Mouse (Mus musculus) bone marrow, adult 2 months (tissue): ENCODE measurements around the gene Mcm5. TPM values are rescaled to one million over a fixed set of nuclear protein-coding genes. Genes with fewer than 3 reads are reported as not detected.

Source experiments
- H3K27ac ChIP-seq: fragments of 200-500 bp; 2 replicates; pipeline ENCODE4 v1.5.1; 2012; ENCODE audit warnings: low read depth, mild to moderate bottlenecking, control low read depth, inconsistent platforms, low read length; ENCODE audit not compliant: control insufficient read depth, poor library complexity, insufficient read depth
- H3K4me1 ChIP-seq: fragments of 200-500 bp; 2 replicates; pipeline ENCODE4 v1.6.1; 2011; ENCODE audit warnings: low read length; ENCODE audit not compliant: control insufficient read depth, insufficient read depth
- H3K4me3 ChIP-seq: fragments of 200-500 bp; replicated peaks from 2 replicates; pipeline ENCODE3; 2011; ENCODE audit warnings: mild to moderate bottlenecking, low read depth, low read length, control low read depth; ENCODE audit not compliant: control insufficient read depth
- CTCF ChIP-seq: fragments of 200-500 bp; IDR thresholded peaks from 2 replicates; pipeline ENCODE4 v1.5.1; 2011; ENCODE audit warnings: low read length, control low read depth; ENCODE audit not compliant: control insufficient read depth, insufficient read depth
- POLR2A ChIP-seq: fragments of 200-500 bp; IDR thresholded peaks from 2 replicates; pipeline ENCODE4 v1.6.1; 2011; ENCODE audit warnings: low read depth, mild to moderate bottlenecking, control low read depth, low read length, borderline replicate concordance; ENCODE audit not compliant: control insufficient read depth
- WGBS: fragments of 180-500 bp; shearing (Covaris S2); methylation state at CpG from one replicate; pipeline ENCODE4 v1.1.7; 2018; 5-methylcytosine and 5-hydroxymethylcytosine counted together
- polyA plus RNA-seq: library from polyadenylated mRNA; stranded (reverse); fragments of >200 nt; gene quantifications from 2 replicates; pipeline ENCODE4 v1.2.4, GENCODE M21; 2011; ENCODE audit warnings: low replicate concordance; ENCODE audit not compliant: missing spikeins, insufficient read depth, insufficient read length

Gene Mcm5
- polyA plus RNA-seq, 1 experiment: 116 TPM

DNA sequence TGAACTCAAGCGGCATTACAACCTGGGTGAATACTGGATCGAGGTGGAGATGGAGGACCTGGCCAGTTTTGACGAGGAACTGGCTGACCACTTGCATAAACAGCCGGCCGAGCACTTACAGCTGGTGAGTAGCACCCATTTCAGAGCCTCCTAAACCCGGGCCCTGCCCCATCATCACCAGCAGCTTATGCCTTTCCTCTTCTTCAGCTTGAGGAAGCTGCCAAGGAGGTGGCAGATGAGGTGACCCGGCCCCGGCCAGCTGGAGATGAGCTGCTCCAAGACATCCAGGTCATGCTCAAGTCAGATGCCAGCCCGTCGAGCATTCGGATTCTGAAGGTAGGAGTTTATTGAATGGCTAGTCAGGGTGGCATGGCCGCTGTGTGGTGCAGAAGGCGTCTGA, 724 bp downstream of the Mcm5 start:
- TF ChIP-seq CTCF (no peak), POLR2A (0 out of 2 replicates have a peak, but pooled peaks have one; percentile 6)
- peaks cover 3% of the 10 kb centered on the region; the same call in 1 of the 2 replicates for H3K4me1 ChIP-seq
- no peak overlapping the region for H3K27ac ChIP-seq
- WGBS: 13% methylated on average over 13 of the region's 13 CpGs
- H3K4me3 ChIP-seq: peak overlapping the region; percentile 91

DNA sequence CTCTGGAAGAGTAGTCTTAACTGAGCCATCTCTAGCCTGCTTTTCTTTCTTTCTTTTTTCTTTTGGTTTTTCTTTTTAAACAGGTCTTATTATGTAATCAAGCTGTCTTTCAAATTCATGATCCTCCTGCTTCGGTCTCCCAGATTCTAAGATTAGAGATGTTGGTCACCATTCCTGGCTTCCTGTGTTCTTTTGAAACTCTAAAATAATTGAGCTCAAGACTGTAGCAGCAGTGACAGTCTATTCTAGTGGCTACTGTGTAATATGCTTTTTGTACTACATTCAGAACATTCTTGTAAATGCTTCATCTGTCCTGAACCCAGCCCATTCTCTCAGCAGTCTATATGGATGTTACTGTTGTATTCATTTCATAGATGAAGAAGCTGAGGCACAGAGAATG, 9.1 kb downstream of the Mcm5 start:
- WGBS: 53% methylated on average over 1 of the region's 1 CpGs
- H3K4me1 ChIP-seq: peaks cover 1% of the 10 kb centered on the region; the same call in 1 of the 2 replicates
- no peak overlapping the region for H3K27ac ChIP-seq
- TF ChIP-seq CTCF (no peak), POLR2A (no peak)
- H3K4me3 ChIP-seq: no peak overlapping the region

DNA sequence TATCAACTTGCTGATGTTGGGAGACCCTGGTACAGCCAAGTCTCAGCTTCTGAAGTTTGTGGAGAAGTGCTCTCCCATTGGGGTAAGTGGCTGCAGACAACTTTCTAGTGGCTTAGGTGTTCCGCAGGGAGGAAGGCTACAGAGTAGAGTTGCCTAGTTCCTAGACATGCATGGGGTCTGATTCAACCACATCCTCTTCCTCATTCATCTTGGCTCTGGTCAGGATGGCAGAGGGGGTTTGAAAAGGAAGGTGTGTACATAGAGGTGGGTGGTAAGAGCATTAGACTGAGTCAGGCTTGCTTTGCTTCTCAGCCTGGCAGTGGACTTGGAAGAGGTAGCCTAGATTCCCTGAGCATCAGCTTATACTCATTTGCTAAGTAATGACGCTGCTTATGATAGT, 9.9 kb downstream of the Mcm5 start:
- Histone ChIP-seq H3K4me1 (peaks cover 1% of the 10 kb centered on the region; the same call in 1 of the 2 replicates), H3K27ac (no peak overlapping the region; the same call in 1 of the 2 replicates), H3K4me3 (no peak overlapping the region)
- 45% methylated on average over 2 of the region's 2 CpGs for WGBS
- TF ChIP-seq CTCF (no peak), POLR2A (no peak)

- no peak for TF ChIP-seq POLR2A
- no peak for TF ChIP-seq CTCF
- WGBS: 32% methylated on average over 2 of the region's 2 CpGs
- Histone ChIP-seq H3K27ac (no peak overlapping the region; the same call in 1 of the 2 replicates), H3K4me3 (no peak overlapping the region), H3K4me1 (peaks cover 1% of the 10 kb centered on the region; the same call in 1 of the 2 replicates)
Observed at GRCm38 (mm10) chr8:75119747-75120146, 10.4 kb downstream of the Mcm5 start.

DNA sequence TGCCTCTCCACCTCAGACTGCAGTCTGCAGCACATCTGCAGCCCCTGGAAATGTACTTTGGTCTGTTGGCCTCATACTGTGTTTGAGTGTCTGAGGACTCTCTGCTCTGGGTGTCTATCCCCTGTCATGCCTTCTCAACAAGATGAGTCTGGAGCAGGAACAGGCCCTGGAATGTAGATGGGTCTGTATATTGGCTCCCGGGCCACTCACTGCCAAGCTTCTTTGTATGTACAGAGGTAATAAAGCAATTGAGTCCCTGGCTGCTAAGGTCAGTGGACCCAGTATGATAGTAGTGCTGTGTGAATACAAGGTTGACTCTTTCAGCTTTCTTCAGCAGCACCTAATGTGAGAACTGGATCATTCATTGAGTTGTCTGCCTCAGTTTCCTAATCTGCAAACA, 18.0 kb downstream of the Mcm5 start:
- WGBS: 92% methylated on average over 1 of the region's 1 CpGs
- Histone ChIP-seq H3K4me3 (no peak overlapping the region), H3K27ac (no peak overlapping the region), H3K4me1 (no peaks in the 10 kb centered on the region)
- no peak for TF ChIP-seq CTCF
- no peak for TF ChIP-seq POLR2A

DNA sequence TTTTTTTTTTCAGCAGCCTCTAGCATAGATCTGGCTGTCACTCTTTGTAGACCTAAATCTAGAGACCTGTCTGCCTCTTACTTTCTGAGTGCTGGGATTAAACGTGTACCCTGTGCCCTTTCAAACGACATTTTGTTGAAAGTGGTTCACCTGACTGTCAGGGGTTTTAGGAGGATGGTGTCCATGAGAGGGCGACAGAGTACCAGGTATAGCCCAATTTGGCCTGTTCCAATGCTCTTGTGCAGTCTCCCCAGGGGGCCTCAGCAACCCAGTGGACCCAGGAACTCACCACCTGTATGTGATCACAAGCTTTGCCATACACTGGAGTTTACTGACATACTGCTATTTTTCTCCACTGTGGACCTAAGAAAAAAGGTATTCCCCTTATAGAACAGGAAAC, 23.1 kb downstream of the Mcm5 start:
- WGBS: 12% methylated on average over 3 of the region's 3 CpGs
- TF ChIP-seq POLR2A (no peak), CTCF (peak; percentile 61)
- Histone ChIP-seq H3K27ac (no peak overlapping the region), H3K4me1 (no peaks in the 10 kb centered on the region), H3K4me3 (no peak overlapping the region)

DNA sequence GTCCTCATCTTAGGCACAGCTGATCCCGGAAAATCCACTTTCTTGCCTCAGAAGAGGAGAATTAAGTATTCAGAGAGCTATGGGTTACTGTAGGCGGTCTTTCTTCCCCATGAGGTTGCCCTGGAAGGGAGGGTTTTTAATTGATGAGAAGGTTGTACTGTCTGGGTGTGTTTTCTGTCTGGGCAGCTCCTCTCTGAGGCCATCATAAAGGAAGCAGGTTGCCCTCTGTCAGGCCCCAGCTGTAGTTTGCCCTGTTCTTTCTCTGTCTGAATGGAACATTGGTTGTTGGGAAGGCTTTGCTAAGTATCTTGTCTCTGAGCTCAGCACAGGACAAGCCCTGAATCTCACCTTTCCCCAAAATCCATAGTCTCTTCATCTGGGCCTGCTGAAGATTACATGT, 24.0 kb downstream of the Mcm5 start:
- H3K4me1 ChIP-seq: no peaks in the 10 kb centered on the region
- WGBS: 89% methylated on average over 2 of the region's 2 CpGs
- H3K4me3 ChIP-seq: no peak overlapping the region
- TF ChIP-seq CTCF (no peak), POLR2A (no peak)
- H3K27ac ChIP-seq: no peak overlapping the region

DNA sequence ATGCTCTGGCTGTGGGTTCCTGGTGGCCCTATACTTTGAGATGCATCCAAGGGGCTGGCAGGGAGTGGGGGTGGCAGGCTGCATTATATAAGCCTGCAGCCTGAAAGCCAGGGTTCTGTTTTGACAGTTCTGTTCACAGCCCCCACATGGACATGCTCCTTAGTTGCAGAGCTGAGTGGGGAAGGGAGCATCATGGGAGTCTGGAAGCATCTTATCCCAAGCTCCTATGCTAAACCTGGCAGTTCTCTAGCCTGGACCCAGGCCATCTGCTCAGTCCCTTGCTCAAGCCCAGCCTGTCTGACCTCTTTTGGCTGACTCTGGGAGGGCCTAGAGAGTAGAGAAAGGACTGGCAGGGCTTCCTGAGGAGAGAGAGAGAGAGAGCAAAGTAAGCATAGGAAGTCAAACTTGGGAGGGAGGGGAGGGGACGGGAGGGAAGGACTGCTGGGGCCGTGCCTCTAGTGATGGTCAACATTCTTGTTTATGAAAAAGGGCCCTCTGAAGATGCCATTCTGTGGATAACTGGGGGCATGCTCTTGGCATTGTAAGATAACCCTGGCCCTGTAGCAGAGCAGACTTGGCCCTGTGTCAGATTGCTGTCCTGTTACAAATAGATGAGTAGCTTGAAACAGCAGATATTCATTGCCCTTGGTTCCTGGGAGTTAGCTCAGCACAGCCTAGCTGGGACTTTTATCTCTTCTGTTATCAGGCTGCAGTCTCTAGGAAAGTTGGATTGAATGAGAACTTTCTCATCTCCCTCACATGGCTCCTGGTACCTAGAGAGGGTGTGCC, 25.4 kb downstream of the Mcm5 start:
- no peak for TF ChIP-seq POLR2A
- no peak for TF ChIP-seq CTCF
- H3K4me1 ChIP-seq: no peaks in the 10 kb centered on the region
- H3K4me3 ChIP-seq: no peak overlapping the region
- H3K27ac ChIP-seq: no peak overlapping the region
- 55% methylated on average over 2 of the region's 2 CpGs for WGBS

GRCm38 (mm10) chr8:75135756-75136155, 26.4 kb downstream of the Mcm5 start:
- no peak overlapping the region for H3K4me3 ChIP-seq
- H3K27ac ChIP-seq: no peak overlapping the region
- TF ChIP-seq POLR2A: no peak
- TF ChIP-seq CTCF: no peak
- WGBS: 17% methylated on average over 1 of the region's 1 CpGs
- no peaks in the 10 kb centered on the region for H3K4me1 ChIP-seq

DNA sequence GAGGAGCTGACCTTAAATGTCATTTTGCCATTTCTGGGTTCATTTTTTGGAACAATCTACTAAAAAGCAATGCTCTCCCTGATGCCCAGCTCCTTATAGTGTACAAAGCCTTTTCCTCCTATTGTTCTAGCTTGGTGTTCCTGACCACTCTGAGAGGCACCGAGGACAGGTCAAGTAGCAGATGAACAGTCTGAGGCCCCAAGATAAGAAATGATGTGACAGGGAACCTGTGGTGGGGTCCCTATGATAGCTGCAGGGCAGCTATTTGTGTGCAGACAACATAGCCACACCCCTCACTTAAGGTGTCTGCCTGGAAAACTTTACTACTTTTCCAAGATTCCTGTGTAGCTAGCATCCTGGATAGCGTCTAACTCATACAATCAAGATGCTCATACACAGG, 26.9 kb downstream of the Mcm5 start:
- WGBS: 51% methylated on average over 2 of the region's 2 CpGs
- no peak for TF ChIP-seq POLR2A
- H3K4me1 ChIP-seq: no peaks in the 10 kb centered on the region
- no peak overlapping the region for H3K4me3 ChIP-seq
- no peak overlapping the region for H3K27ac ChIP-seq
